Mouse (Mus musculus) Patski (cell line): Measurements from ENCODE around the gene Gm45062. TPM values are rescaled to one million over a fixed set of nuclear protein-coding genes. Genes with fewer than 3 reads are reported as not detected.

Experiments
- ATAC-seq: fragments of 100-300 bp; one replicate; pipeline ENCODE4 v1.8.0; 2021
- CTCF ChIA-PET: fragments of 350-600 bp; sonication (Branson Sonifier 250); formaldehyde crosslinking; loops from one replicate; lab custom pipeline; 2022; ENCODE audit warnings: inconsistent platforms; lab: Charles Lee
- POLR2A ChIA-PET: fragments of 350-600 bp; sonication (Branson Sonifier 250); formaldehyde crosslinking; loops from one replicate; lab custom pipeline; 2022; ENCODE audit warnings: antibody characterized with exemption, inconsistent platforms; lab: Charles Lee
- DNase-seq: peaks from one replicate; pipeline ENCODE4 v3.0.0-alpha.2; 2011; ENCODE audit warnings: low read depth, low spot score
- H3K27me3 ChIP-seq: fragments of 371-371 bp; one replicate; pipeline ENCODE4 v1.5.1; 2021
- CTCF ChIP-seq: fragments of 100-300 bp; IDR thresholded peaks from one replicate; pipeline ENCODE4 v1.5.1; 2021
- in situ Hi-C: fragments of 300-500 bp; cut with MboI; formaldehyde crosslinking; loops from 3 replicates; pipeline ENCODE4 v1.11.1; 2018; ENCODE audit warnings: low pct_unique_long_range_greater_than_20kb, mixed read lengths
- polyA plus RNA-seq: library from polyadenylated mRNA; unstranded; gene quantifications from one replicate; pipeline ENCODE4 v1.2.3, GENCODE M21; 2021

The Gm45062 gene
- polyA plus RNA-seq, result 3.9 TPM

- ChIA-PET CTCF (interaction anchor here (1.1 to 2.4 kb wide), 4 partner anchors 10 to 28 kb away, joined by 3 to 9 read pairs (median 4); no protein-coding TSS in a partner anchor), POLR2A (interaction anchor here (0.9 kb wide), 1 partner anchor 10 kb away, joined by 3 read pairs; no protein-coding TSS in a partner anchor)
- TF ChIP-seq CTCF, result no peak
- DNase-seq (peak; percentile 80), ATAC-seq (peak; percentile 100)
- H3K27me3 ChIP-seq, result no peaks in the 10 kb centered on the region
- in situ Hi-C loops, result no loop called here
These were observed at the start of gene Gm45062, which contains the start of the genes Rpa3 and Umad1 for GRCm38 (mm10) chr6:8259004-8259666. Gene Gm45062, plus strand, starts transcription at chr6:8259450. Gene Rpa3, minus strand, starts transcription at chr6:8259173. Gene Umad1, plus strand, starts transcription at chr6:8259288.

GRCm38 (mm10) chr6:8209866-8210186, 49.4 kb upstream of the Gm45062 start:
- H3K27me3 ChIP-seq, result no peaks in the 10 kb centered on the region
- ChIA-PET CTCF (no interaction called here), POLR2A (interaction anchor here (0.6 kb wide), 1 partner anchor 99 kb away, joined by 3 read pairs; no protein-coding TSS in a partner anchor)
- no peak for TF ChIP-seq CTCF
- in situ Hi-C loops, result no loop called here
- ATAC-seq (no peak), DNase-seq (no peak)

GRCm38 (mm10) chr6:8210661-8211060, 48.6 kb upstream of the Gm45062 start:
- ATAC-seq, result no peak
- no peak for DNase-seq
- POLR2A ChIA-PET, result no interaction called here
- TF ChIP-seq CTCF, result no peak
- in situ Hi-C loops, result no loop called here
- CTCF ChIA-PET, result no interaction called here
- no peaks in the 10 kb centered on the region for H3K27me3 ChIP-seq

GRCm38 (mm10) chr6:8227035-8227434, 32.2 kb upstream of the Gm45062 start:
- TF ChIP-seq CTCF, result no peak
- in situ Hi-C loops, result no loop called here
- ChIA-PET CTCF (no interaction called here), POLR2A (no interaction called here)
- H3K27me3 ChIP-seq, result no peaks in the 10 kb centered on the region
- DNase-seq, result no peak
- no peak for ATAC-seq

GRCm38 (mm10) chr6:8228596-8228995, 30.7 kb upstream of the Gm45062 start:
- DNase-seq (no peak), ATAC-seq (no peak)
- in situ Hi-C loops, result no loop called here
- CTCF ChIA-PET, result no interaction called here
- H3K27me3 ChIP-seq, result no peaks in the 10 kb centered on the region
- POLR2A ChIA-PET, result no interaction called here
- TF ChIP-seq CTCF, result no peak

- TF ChIP-seq CTCF, result no peak
- ATAC-seq, result no peak
- H3K27me3 ChIP-seq, result no peaks in the 10 kb centered on the region
- ChIA-PET CTCF (interaction anchor here (1.3 to 2.4 kb wide), 3 partner anchors 11 to 19 kb away, joined by 3 to 9 read pairs (median 4); no protein-coding TSS in a partner anchor), POLR2A (interaction anchor here (0.9 kb wide), 1 partner anchor 10 kb away, joined by 3 read pairs; no protein-coding TSS in a partner anchor)
- in situ Hi-C loops, result no loop called here
- DNase-seq, result no peak
These were observed 934 bp upstream of the Gm45062 start for GRCm38 (mm10) chr6:8258316-8258715.

GRCm38 (mm10) chr6:8259667-8260044, 406 bp downstream of the Gm45062 start:
- H3K27me3 ChIP-seq, result no peaks in the 10 kb centered on the region
- in situ Hi-C loops, result loop anchor here (10.0 kb wide), 1 partner anchor 255 kb away; no protein-coding TSS in a partner anchor
- ChIA-PET POLR2A (no interaction called here), CTCF (interaction anchor here (0.7 to 2.4 kb wide), 4 partner anchors 9 to 423 kb away, joined by 3 to 9 read pairs (median 4); no protein-coding TSS in a partner anchor)
- DNase-seq (no peak), ATAC-seq (peak; percentile 24)
- TF ChIP-seq CTCF, result no peak

GRCm38 (mm10) chr6:8271047-8271446, 11.8 kb downstream of the Gm45062 start:
- in situ Hi-C loops, result loop anchor here (10.0 kb wide), 1 partner anchor 564 kb away; no protein-coding TSS in a partner anchor
- no peak for ATAC-seq
- no peak for TF ChIP-seq CTCF
- no peaks in the 10 kb centered on the region for H3K27me3 ChIP-seq
- no peak for DNase-seq
- ChIA-PET CTCF (no interaction called here), POLR2A (no interaction called here)

GRCm38 (mm10) chr6:8274387-8275054, 15.3 kb downstream of the Gm45062 start:
- POLR2A ChIA-PET, result no interaction called here
- in situ Hi-C loops, result loop anchor here (5.0 to 10.0 kb wide), 2 partner anchors 463 to 560 kb away; no protein-coding TSS in a partner anchor
- peak; percentile 58 for TF ChIP-seq CTCF
- CTCF ChIA-PET, result interaction anchor here (0.9 to 3.0 kb wide), 21 partner anchors 9 to 465 kb away, joined by 3 to 15 read pairs (median 3); partner anchors contain the start of genes Gm45062, Rpa3 and Umad1
- no peaks in the 10 kb centered on the region for H3K27me3 ChIP-seq
- peak; percentile 31 for ATAC-seq
- DNase-seq, result no peak

- ChIA-PET POLR2A (no interaction called here), CTCF (interaction anchor here (0.9 to 3.0 kb wide), 21 partner anchors 8 to 465 kb away, joined by 3 to 15 read pairs (median 3); partner anchors contain the start of genes Gm45062, Rpa3 and Umad1)
- no peaks in the 10 kb centered on the region for H3K27me3 ChIP-seq
- DNase-seq (no peak), ATAC-seq (peak; percentile 80)
- in situ Hi-C loops, result loop anchor here (5.0 to 10.0 kb wide), 2 partner anchors 462 to 560 kb away; no protein-coding TSS in a partner anchor
- TF ChIP-seq CTCF, result peak; percentile 67
These were observed 15.8 kb downstream of the Gm45062 start for GRCm38 (mm10) chr6:8275098-8275497.
